Mouse (Mus musculus) heart, adult 2 months (tissue): ENCODE measurements at regions not wholly inside any gene's neighbourhood (a gene's known extent, or its start where the extent isn't known, plus 50 kb on each side); places are given as distances from the start of the nearest gene placed in this dataset.

ENCODE experiments used
- CTCF ChIP-seq: fragments of 200-600 bp; IDR thresholded peaks from 2 replicates; pipeline ENCODE4 v1.8.1; 2022; ENCODE audit warnings: antibody characterized with exemption, mild to moderate bottlenecking, moderate library complexity
- POLR2A ChIP-seq: fragments of 200-500 bp; IDR thresholded peaks from 2 replicates; pipeline ENCODE4 v1.6.1; 2011; ENCODE audit warnings: mild to moderate bottlenecking, low read depth, low read length, control low read depth; ENCODE audit not compliant: insufficient read depth

DNA sequence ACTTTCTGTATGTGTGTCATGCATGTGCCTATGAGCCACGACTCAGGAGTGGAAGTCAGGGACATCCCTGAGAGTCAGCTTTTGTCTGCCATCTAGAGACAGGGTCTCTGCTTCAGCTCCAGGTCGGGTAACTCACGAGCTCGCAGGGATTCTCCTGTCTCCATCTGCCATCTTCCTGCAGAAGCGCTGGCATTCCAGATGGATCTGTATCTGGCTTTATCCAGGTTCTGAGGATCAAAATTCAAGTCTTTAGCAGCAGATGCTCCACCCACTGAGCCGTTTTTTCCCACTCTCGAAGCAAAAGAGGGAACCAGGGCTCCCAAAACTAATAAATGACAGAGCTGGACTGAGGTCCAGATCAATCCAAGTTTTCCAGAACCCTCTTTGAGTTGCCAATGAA is 76.4 kb downstream of the E030025P04Rik start:
- no peak for TF ChIP-seq POLR2A
- TF ChIP-seq CTCF = no peak
